ENCODE assay signal across 21 mouse cellular contexts in genomic region chr1:89822431-89822830, GRCm38 (mm10).
DNase-seq lines count a peak whose midpoint lies in the region; ATAC-seq and TF ChIP-seq lines count a peak whose summit lies in the region.
"Had no signal": no experiment of that assay in that cellular context is flagged by ENCODE, and none has a peak within 500 bp of the region (broad histone marks: within the 10 kb centered on the region; RNA-seq: fewer than 3 reads in every experiment).

No protein-coding gene starts in this region.

- H3K4me2 ChIP-seq in intestine, postnatal 0 days (replicated peaks; ENCODE audit: low read depth), result no peak overlapping the region
- H3K4me2 ChIP-seq in kidney, embryonic 14.5 days (replicated peaks; ENCODE audit: low read depth, low read length), result no peak overlapping the region
- no peak overlapping the region for H3K4me2 ChIP-seq in liver, embryonic 16.5 days (ENCODE audit: low read depth, low read length)
- H3K4me2 ChIP-seq: lung, embryonic 15.5 days had no signal

- H3K27me3 ChIP-seq in intestine, postnatal 0 days (replicated peaks; ENCODE audit: control insufficient read depth, insufficient read depth, low read length), result no peaks in the 10 kb centered on the region
- H3K27me3 ChIP-seq in kidney, embryonic 14.5 days (ENCODE audit: control insufficient read depth, insufficient read depth, low read length), result no peaks in the 10 kb centered on the region
- H3K27me3 ChIP-seq in liver, embryonic 16.5 days (ENCODE audit: control insufficient read depth, insufficient read depth, low read depth, low read length), result no peaks in the 10 kb centered on the region
- H3K27me3 ChIP-seq: lung, embryonic 15.5 days had no signal

- H3K4me3 ChIP-seq in intestine, postnatal 0 days (ENCODE audit: low read depth, low read length), result no peak overlapping the region
- H3K4me3 ChIP-seq in kidney, embryonic 14.5 days (ENCODE audit: low read length), result no peak overlapping the region
- no peak overlapping the region for H3K4me3 ChIP-seq in liver, embryonic 16.5 days (ENCODE audit: low read depth, low read length)
- H3K4me3 ChIP-seq: erythroblast, embryonic 14.5 days; heart, embryonic 10.5 days; layer of hippocampus, adult 2 months; left cerebral cortex, adult 2 months; limb, embryonic 10.5 days; lung, embryonic 15.5 days had no signal

- no peaks in the 10 kb centered on the region for H3K9me3 ChIP-seq in intestine, postnatal 0 days (ENCODE audit: control insufficient read depth)
- H3K9me3 ChIP-seq in kidney, embryonic 14.5 days (ENCODE audit: control insufficient read depth, low read length), result no peaks in the 10 kb centered on the region
- H3K9me3 ChIP-seq in liver, embryonic 16.5 days (replicated peaks; ENCODE audit: control insufficient read depth, low read length), result no peaks in the 10 kb centered on the region
- H3K9me3 ChIP-seq: heart, embryonic 10.5 days; limb, embryonic 10.5 days; lung, embryonic 15.5 days had no signal

- no peaks in the 10 kb centered on the region for H3K36me3 ChIP-seq in intestine, postnatal 0 days (ENCODE audit: control insufficient read depth, insufficient read depth)
- H3K36me3 ChIP-seq in kidney, embryonic 14.5 days (ENCODE audit: control insufficient read depth, insufficient read depth, low read length), result no peaks in the 10 kb centered on the region
- H3K36me3 ChIP-seq in liver, embryonic 16.5 days (ENCODE audit: control insufficient read depth, insufficient read depth), result no peaks in the 10 kb centered on the region
- H3K36me3 ChIP-seq: heart, embryonic 10.5 days; limb, embryonic 10.5 days; lung, embryonic 15.5 days had no signal

- H3K4me1 ChIP-seq in intestine, postnatal 0 days (replicated peaks; ENCODE audit: control insufficient read depth, insufficient read depth, low read length), result 0 out of 2 replicates have a peak, but pooled peaks cover 4% of the 10 kb centered on the region
- H3K4me1 ChIP-seq in kidney, embryonic 14.5 days (ENCODE audit: control insufficient read depth, insufficient read depth, low read length), result peaks cover 9% of the 10 kb centered on the region; the same call in 1 of the 2 replicates
- no peaks in the 10 kb centered on the region; the same call in 1 of the 2 replicates for H3K4me1 ChIP-seq in liver, embryonic 16.5 days (ENCODE audit: control insufficient read depth, low read depth, low read length)
- H3K4me1 ChIP-seq: heart, embryonic 10.5 days; lung, embryonic 15.5 days had no signal

- TF ChIP-seq CTCF in intestine, postnatal 0 days (IDR thresholded peaks at IDR 0.05; ENCODE audit: low read depth), result no peak

- no peak overlapping the region for H3K9ac ChIP-seq in intestine, postnatal 0 days (ENCODE audit: low read depth, low read length)
- no peak overlapping the region for H3K9ac ChIP-seq in kidney, embryonic 14.5 days (ENCODE audit: low read depth, low read length)
- no peak overlapping the region for H3K9ac ChIP-seq in liver, embryonic 16.5 days (ENCODE audit: low read depth, low read length)
- H3K9ac ChIP-seq: forebrain, postnatal 0 days; lung, embryonic 15.5 days had no signal

- 72% methylated on average over 3 of the region's 3 CpGs for WGBS in intestine, postnatal 0 days
- 55% methylated on average over 3 of the region's 3 CpGs for WGBS in kidney, embryonic 14.5 days
- WGBS in liver, embryonic 16.5 days (ENCODE audit: insufficient replicate concordance), result 51% methylated on average over 3 of the region's 3 CpGs

- ATAC-seq in intestine, postnatal 0 days, result peak; percentile 72
- ATAC-seq in kidney, embryonic 14.5 days (ENCODE audit: low FRiP score, low TSS enrichment), result peak; percentile 63; the same call in 1 of the 2 replicates
- peak; percentile 85 for ATAC-seq in liver, embryonic 16.5 days (ENCODE audit: low read depth)
- ATAC-seq in granulocyte monocyte progenitor cell, adult 5-6 weeks (replicated peaks; ENCODE audit: poor library complexity, severe bottlenecking), result no peak
- ATAC-seq: forebrain, postnatal 0 days; hindbrain, embryonic 16.5 days had no signal

- peak overlapping the region; percentile 62 for H3K27ac ChIP-seq in intestine, postnatal 0 days (ENCODE audit: low read depth, low read length)
- H3K27ac ChIP-seq in kidney, embryonic 14.5 days (ENCODE audit: low read depth, low read length), result no peak overlapping the region
- H3K27ac ChIP-seq in liver, embryonic 16.5 days (ENCODE audit: low read length), result no peak overlapping the region
- H3K27ac ChIP-seq: heart, embryonic 10.5 days; layer of hippocampus, adult 2 months; left cerebral cortex, adult 2 months; limb, embryonic 10.5 days; lung, embryonic 15.5 days had no signal

- DNase-seq in kidney, postnatal 4 days, result peak; percentile 17 to 45
- DNase-seq in cerebellum, adult 11 months, result no peak
- no peak for DNase-seq in testis, postnatal 14 days (ENCODE audit: low spot score)
- DNase-seq in frontal cortex, postnatal 25 days (ENCODE audit: low spot score in 2 of 2), result no peak
- DNase-seq: cerebellum, postnatal 14 days; forebrain, postnatal 0 days; gastrocnemius, postnatal 14 days; heart, postnatal 10 days; midbrain, embryonic 14.5 days; retina, postnatal 1 day had no signal

Comparison
In these comparisons a context has a peak if more than half of its experiments do, and no peak if none do; other contexts are left out.
1. DNase-seq: peak in kidney, postnatal 4 days (2 of 2); none in cerebellum, adult 11 months (single experiment), testis, postnatal 14 days (single experiment) and frontal cortex, postnatal 25 days (0 of 2).